Mouse (Mus musculus) testis, adult 2 months (tissue): ENCODE data around the gene Pjvk. TPM values are rescaled to one million over a fixed set of nuclear protein-coding genes. Genes with fewer than 3 reads are reported as not detected.

Experiments used
- H3K27ac ChIP-seq: fragments of 200-500 bp; 2 replicates; pipeline ENCODE4 v1.5.1; 2012; ENCODE audit warnings: low read depth, low read length; ENCODE audit not compliant: control insufficient read depth, insufficient read depth
- H3K27me3 ChIP-seq: fragments of 200-500 bp; 2 replicates; pipeline ENCODE4 v1.6.1; 2012; ENCODE audit warnings: mild to moderate bottlenecking, low read length, moderate library complexity; ENCODE audit not compliant: control insufficient read depth, insufficient read depth
- H3K36me3 ChIP-seq: fragments of 200-500 bp; 2 replicates; pipeline ENCODE4 v1.6.1; 2012; ENCODE audit warnings: mild to moderate bottlenecking, low read length; ENCODE audit not compliant: control insufficient read depth, insufficient read depth
- H3K4me1 ChIP-seq: fragments of 200-500 bp; 2 replicates; pipeline ENCODE4 v1.6.1; 2012; ENCODE audit warnings: low read length; ENCODE audit not compliant: control insufficient read depth, insufficient read depth
- H3K4me3 ChIP-seq: fragments of 200-500 bp; 2 replicates; pipeline ENCODE4 v1.5.1; 2012; ENCODE audit warnings: low read depth, mild to moderate bottlenecking, low read length, moderate library complexity, mixed read lengths; ENCODE audit not compliant: control insufficient read depth
- CTCF ChIP-seq: fragments of 200-500 bp; IDR thresholded peaks from 2 replicates; pipeline ENCODE4 v1.5.1; 2012; ENCODE audit warnings: low read depth, mild to moderate bottlenecking, inconsistent platforms, low read length, moderate library complexity; ENCODE audit not compliant: control insufficient read depth, insufficient read depth, insufficient replicate concordance
- POLR2A ChIP-seq: fragments of 200-500 bp; IDR thresholded peaks from 2 replicates; pipeline ENCODE4 v1.6.1; 2012; ENCODE audit warnings: low read depth, mild to moderate bottlenecking, inconsistent platforms, low read length, moderate library complexity; ENCODE audit not compliant: control insufficient read depth
- polyA plus RNA-seq: library from polyadenylated mRNA; depleted of rRNA; stranded (reverse); fragments of >200 nt; gene quantifications from 2 replicates; pipeline ENCODE4 v1.2.3, GENCODE M21; 2012

The Pjvk gene
- polyA plus RNA-seq, 1 experiment, result 0.52 TPM

- no peak for TF ChIP-seq POLR2A
- TF ChIP-seq CTCF, result no peak
- H3K4me1 ChIP-seq, result peaks cover 11% of the 10 kb centered on the region
- H3K27ac ChIP-seq, result peak overlapping the region; percentile 99; the same call in 1 of the 2 replicates
- H3K27me3 ChIP-seq, result no peaks in the 10 kb centered on the region
- no peaks in the 10 kb centered on the region for H3K36me3 ChIP-seq
- peak overlapping the region; percentile 80 for H3K4me3 ChIP-seq
These were observed 23.4 kb downstream of the Pjvk start for GRCm38 (mm10) chr2:76671641-76672040.

GRCm38 (mm10) chr2:76672134-76672745 is 24.0 kb downstream of the Pjvk start:
- TF ChIP-seq POLR2A (no peak), CTCF (no peak)
- H3K27ac ChIP-seq, result peak overlapping the region; percentile 99
- peaks cover 11% of the 10 kb centered on the region for H3K4me1 ChIP-seq
- H3K27me3 ChIP-seq, result no peaks in the 10 kb centered on the region
- peak overlapping the region; percentile 80 for H3K4me3 ChIP-seq
- H3K36me3 ChIP-seq, result no peaks in the 10 kb centered on the region

- peak within 1 kb of the TSS; percentile 80 for H3K4me3 ChIP-seq
- H3K36me3 ChIP-seq, result no peaks in the 10 kb centered on the region
- TF ChIP-seq CTCF (no peak), POLR2A (peak; percentile 99)
- no peaks in the 10 kb centered on the region for H3K27me3 ChIP-seq
- H3K27ac ChIP-seq, result peak within 1 kb of the TSS; percentile 99
- H3K4me1 ChIP-seq, result peaks cover 11% of the 10 kb centered on the region
These were observed 24.7 kb downstream of the Pjvk start, which contains the start of gene Fkbp7 for GRCm38 (mm10) chr2:76672966-76673392. Gene Fkbp7 (minus strand): TSS chr2:76673116.

- peak overlapping the region; percentile 80 for H3K4me3 ChIP-seq
- peaks cover 11% of the 10 kb centered on the region for H3K4me1 ChIP-seq
- peak overlapping the region; percentile 99 for H3K27ac ChIP-seq
- TF ChIP-seq POLR2A (peak; percentile 18; the same call in 1 of the 2 replicates), CTCF (no peak)
- no peaks in the 10 kb centered on the region for H3K36me3 ChIP-seq
- no peaks in the 10 kb centered on the region for H3K27me3 ChIP-seq
These were observed 25.3 kb downstream of the Pjvk start for GRCm38 (mm10) chr2:76673472-76674081.

- Histone ChIP-seq H3K36me3 (no peaks in the 10 kb centered on the region), H3K4me3 (peak within 1 kb of the TSS; percentile 93), H3K27ac (peak within 1 kb of the TSS; percentile 95), H3K4me1 (peaks cover 11% of the 10 kb centered on the region), H3K27me3 (no peaks in the 10 kb centered on the region)
- TF ChIP-seq CTCF, result no peak
- peak; percentile 76 for TF ChIP-seq POLR2A
These were observed 26.6 kb downstream of the Pjvk start, which contains the start of gene Plekha3 for GRCm38 (mm10) chr2:76674725-76675427. Gene Plekha3 (plus strand): TSS chr2:76675281.

- H3K27ac ChIP-seq, result peak overlapping the region; percentile 95
- H3K27me3 ChIP-seq, result no peaks in the 10 kb centered on the region
- peaks cover 11% of the 10 kb centered on the region for H3K4me1 ChIP-seq
- H3K36me3 ChIP-seq, result no peaks in the 10 kb centered on the region
- peak overlapping the region; percentile 93 for H3K4me3 ChIP-seq
- TF ChIP-seq CTCF (no peak), POLR2A (no peak; the same call in 1 of the 2 replicates)
These were observed 27.2 kb downstream of the Pjvk start for GRCm38 (mm10) chr2:76675451-76675850.

GRCm38 (mm10) chr2:76675949-76676348 is 27.7 kb downstream of the Pjvk start:
- no peaks in the 10 kb centered on the region for H3K27me3 ChIP-seq
- H3K4me1 ChIP-seq, result peaks cover 11% of the 10 kb centered on the region
- H3K4me3 ChIP-seq, result peak overlapping the region; percentile 93
- no peak for TF ChIP-seq POLR2A
- no peak for TF ChIP-seq CTCF
- no peak overlapping the region for H3K27ac ChIP-seq
- no peaks in the 10 kb centered on the region for H3K36me3 ChIP-seq
